Mouse (Mus musculus) ES-Bruce4 (cell line): ENCODE results near the gene Ccdc159.

Source experiments
- CTCF ChIP-seq: IDR thresholded peaks from one replicate; pipeline ENCODE4 v1.8.1; 2011; ENCODE audit warnings: low read depth, low read length
- EP300 ChIP-seq: IDR thresholded peaks from 2 replicates; pipeline ENCODE4 v1.6.1; 2011; ENCODE audit warnings: low read depth, low read length; ENCODE audit not compliant: insufficient read depth
- POLR2A ChIP-seq: IDR thresholded peaks from one replicate; pipeline ENCODE4 v1.8.1; 2011; ENCODE audit warnings: low read length; ENCODE audit not compliant: insufficient read depth

DNA sequence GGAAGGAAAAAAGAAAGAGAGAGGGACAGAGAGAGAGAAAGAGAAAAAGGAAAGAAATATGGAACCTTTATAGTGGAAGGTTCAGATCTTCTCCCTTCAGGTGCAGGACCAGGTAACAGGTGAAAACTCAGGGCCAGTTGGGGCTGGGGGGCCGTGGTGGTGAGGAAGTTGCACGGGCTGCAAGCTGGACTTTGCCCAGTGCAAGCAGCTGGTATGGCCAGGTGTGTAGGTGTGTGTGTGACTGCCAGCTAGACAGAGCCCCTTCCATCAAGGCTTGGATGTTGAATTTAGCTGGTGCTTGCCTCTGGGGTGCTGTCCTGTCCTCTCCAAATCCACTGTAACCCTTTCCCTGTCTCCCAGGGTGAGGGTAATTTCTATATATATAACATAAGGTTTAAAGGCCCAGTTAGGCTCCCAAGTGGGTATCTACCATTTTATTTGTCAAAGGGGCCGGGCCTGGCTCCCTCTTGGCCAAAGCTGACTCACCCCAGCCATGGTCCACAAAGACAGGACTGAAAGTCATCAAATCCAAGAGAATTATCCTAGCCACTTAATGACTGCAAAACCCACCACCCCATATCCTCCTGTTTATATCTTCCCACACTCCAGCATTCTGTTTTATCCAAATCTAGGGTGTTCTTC is 10.3 kb upstream of the Ccdc159 start:
- TF ChIP-seq POLR2A = no peak
- no peak for TF ChIP-seq EP300
- TF ChIP-seq CTCF = no peak
